Mouse (Mus musculus) layer of hippocampus, adult 9-11 months (tissue): Measurements from ENCODE around the gene Nras.

Experiments
- DNase-seq: peaks from one replicate; pipeline ENCODE4 v3.0.0; 2022

Nras gene

DNA sequence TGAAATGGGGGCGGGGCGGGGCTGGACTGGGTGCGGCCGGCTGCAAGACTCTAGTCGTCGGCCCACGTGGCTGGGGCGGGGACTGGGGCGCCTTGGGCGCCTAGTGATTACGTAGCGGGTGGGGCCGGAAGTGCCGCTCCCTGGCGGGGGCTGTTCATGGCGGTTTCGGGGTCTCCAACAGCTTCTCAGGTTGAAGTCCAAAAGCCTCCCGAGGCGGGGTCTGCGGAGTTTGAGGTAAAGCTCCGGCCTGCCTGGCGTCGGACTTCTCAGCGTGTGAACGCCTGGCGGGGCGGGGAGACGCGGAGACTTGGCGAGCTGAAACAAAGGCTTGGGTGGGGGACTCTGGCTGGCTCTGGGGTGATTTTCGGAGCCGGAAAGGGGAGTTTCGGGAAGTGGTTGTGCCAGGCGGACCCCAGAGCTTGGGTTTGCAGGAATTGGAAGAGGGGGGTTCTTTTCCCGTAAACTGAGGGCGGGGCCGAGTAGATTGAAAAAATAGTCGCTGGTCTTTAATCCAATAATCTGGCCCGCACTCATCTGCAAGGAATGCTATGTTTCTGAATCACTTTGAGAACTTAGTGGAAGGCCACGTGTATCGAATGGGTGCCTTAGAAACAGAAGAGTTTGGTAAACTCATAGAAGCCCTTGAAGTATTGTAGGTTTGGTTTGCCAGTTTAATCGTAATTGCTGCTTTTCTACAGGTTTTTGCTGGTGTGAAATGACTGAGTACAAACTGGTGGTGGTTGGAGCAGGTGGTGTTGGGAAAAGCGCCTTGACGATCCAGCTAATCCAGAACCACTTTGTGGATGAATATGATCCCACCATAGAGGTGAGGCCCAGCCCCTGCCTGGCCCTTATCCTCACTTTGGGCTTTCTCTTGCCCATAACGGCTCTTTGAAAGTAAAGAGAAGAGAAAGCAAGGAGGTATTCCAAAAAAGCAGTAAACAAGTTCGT lies at the start of gene Nras:
TSS of gene Nras (plus strand) at position 79 of the 951 bp plus-strand sequence.
- DNase-seq, result peak; percentile 90

DNA sequence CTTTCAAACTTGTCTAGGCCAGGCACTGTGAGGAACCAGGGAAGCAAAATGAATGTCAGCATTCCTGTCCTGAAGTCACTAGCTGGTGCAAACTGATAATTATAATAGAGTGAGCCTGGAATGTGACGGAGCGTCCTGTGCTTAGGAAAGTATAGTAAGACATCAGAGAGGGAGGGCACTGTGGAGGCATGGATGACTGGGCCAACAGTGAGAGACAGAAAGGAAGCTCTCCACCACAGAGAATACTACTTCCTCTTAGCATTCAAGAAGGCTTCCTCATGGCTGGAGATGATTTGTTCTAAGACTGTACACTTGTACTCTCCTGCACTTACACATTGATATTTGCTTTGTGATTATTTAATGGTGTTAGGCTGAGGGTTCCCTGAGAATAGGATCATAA lies 40.7 kb upstream of the Nras start:
- DNase-seq, result no peak

DNA sequence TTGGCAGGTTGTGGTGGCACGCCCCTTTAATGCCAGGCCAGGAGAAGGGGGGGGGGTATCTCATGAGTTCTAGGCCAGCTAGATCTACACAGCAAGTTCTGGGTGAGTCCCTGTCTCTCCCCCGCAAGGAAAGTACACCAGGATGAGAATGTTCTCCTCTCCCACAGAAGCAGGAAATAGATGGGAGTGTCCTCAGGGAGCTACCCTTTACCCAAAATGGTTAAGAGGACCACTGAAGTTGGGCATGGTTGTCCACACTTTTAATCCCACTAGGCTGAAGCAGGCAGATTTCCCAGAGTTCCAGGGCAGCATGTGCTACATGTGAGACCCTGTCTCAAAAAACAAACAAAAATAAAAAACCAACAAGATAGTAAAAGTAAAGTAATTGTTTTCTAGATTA lies 38.6 kb upstream of the Nras start:
- no peak for DNase-seq

DNA sequence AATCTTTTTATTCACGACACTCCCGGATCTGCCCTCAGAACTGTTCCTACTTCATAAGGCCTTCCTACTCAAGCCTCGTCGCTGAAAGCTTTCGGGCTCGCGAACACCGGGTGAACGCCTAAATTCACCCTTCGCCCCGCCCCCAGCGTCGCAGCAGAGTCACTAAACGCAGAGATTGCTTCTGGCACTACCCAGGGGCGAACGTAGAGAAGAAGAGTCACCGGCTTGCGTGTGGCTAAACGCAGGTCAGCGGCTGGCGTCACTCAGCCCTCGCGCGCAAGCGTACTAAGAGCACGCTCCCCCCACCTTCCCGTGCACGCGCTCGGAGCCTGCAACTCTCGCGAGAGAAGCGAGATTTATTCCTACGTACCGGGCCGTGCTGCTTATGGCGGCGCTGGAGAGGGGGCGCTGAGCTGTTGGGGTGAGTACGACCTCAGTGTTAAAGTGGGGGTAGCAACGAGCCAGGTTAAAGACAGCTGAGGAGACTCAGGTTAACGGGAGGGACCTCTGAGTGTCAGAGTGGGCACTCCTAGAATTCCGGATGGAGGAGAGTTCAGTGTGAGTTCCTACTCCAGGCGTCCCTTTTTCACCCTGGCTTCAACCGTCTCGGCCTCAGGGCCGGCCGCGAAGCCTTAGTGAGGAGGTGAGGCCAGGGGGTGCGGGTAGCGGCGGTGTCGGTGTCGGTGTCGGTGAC lies 37.7 kb upstream of the Nras start, which contains the start of gene Csde1:
TSS of gene Csde1 (plus strand) at position 178 of the 694 bp plus-strand sequence.
- DNase-seq, result peak; percentile 98

DNA sequence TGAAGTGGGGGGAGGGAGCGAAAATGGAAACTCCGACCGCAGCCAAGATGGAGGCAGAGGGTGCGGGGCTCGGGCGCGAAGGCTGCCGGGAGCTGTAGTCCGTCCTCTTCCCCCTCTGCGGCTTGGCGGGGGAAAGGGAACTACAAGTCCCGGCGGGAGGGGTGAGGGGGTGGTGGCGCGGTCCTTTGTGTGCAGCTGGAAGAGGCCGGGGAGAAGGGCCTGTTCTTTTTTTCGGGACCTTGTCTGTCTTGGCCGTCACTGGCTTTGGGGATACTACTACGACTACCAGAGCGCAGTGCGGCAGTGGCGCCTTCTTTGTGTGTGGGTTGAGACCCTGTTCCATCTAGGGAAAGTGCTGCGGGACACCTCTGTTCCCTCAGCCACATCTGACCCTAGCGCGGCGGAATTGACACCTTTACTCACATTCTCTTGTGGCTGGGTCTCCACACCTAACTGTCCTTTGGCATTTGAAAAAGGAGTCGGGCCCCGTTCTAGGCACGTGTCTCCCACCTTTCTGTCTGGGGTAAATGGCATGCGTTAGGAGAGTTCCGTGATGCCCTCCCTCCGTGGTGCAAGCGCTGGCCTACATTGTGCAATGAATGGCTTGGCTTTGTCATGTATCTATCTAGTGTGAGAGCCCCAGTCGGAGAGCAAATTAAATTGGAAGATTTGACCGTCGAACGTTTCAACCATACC lies 37.0 kb upstream of the Nras start:
- peak; percentile 92 for DNase-seq

DNA sequence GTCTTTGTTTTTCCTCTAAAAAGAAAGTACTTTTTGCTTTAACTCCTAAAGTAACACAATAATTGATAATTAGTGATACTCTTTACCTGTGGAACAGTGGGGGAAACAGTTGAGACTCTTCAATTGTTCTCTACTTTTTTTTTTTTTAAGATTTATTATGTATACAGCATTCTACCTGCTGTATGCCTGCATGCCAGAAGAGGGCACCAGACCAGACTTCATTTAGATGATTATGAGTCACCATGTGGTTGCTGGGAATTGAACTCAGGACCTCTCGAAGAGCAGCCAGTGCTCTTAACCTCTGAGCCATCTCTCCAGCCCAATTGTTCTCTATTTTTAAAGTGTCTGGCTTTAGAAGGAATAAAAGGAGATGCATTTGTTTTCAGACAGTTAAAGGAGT lies 31.9 kb upstream of the Nras start:
- DNase-seq, result no peak

DNA sequence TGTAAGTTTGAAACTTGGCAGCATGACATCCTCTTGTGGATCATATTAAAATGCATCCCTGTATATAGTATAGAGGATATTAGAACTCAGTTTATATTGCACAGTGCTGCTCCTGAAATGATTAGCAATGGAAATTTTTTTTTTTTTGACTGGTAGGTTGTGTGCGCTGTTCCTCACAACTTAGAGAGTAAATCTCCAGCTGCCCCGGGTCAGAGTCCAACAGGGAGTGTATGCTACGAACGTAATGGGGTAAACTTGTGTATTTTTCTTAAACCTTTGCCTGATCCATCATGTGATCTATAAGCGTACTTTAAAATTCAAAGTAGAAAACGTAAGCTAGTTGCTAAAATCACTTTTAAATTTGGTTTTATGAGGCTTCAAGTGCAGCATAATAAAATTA lies 17.8 kb upstream of the Nras start:
- DNase-seq, result no peak

DNA sequence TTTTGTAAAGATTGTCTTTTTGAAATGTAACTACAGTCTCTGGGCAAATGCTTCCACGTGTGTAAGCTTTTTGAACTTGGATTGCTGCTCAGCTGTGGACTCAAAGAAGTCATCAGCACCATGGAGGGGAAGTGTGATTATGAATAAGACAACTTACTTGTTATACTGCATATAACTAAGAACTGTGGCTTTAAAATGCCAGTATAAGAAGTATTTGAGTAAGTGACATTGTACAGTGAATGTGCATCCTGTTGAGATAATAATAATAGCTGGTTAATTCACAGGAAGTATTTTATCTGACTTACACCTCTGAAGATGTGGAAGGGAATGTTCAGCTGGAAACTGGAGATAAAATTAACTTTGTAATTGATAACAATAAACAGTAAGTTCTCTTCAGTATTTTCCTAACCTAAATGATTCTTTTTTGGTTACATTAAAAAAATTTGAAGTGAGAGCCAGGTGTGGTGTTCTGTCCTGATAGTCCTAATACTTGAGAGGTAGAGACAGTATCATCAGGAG lies 17.2 kb upstream of the Nras start:
- no peak for DNase-seq

DNA sequence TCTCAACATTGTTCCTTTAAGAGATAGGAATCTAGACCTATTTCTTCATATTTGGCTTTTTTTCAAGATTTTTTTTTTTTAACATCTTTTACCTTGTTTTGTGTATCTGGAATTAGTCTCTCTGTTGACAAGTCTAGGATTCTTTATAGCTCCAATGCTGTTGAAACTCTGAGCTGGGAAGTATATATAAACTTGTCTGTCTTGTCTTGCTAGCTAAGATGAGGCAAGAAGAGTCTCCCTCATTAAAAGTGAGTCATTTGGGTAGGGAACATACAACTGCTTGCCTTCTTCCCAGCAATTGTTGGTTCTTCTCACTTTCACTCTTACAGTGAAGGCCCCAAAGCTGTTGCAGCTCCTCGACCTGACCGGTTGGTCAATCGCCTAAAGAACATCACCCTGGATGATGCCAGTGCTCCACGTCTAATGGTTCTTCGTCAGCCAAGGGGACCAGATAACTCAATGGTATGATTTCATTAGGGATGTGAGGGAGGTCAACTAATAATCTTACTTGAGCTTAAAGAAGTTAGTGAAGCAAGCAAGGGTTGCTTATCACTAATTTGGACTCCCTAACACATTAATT lies 2.0 kb upstream of the Nras start:
- no peak for DNase-seq

DNA sequence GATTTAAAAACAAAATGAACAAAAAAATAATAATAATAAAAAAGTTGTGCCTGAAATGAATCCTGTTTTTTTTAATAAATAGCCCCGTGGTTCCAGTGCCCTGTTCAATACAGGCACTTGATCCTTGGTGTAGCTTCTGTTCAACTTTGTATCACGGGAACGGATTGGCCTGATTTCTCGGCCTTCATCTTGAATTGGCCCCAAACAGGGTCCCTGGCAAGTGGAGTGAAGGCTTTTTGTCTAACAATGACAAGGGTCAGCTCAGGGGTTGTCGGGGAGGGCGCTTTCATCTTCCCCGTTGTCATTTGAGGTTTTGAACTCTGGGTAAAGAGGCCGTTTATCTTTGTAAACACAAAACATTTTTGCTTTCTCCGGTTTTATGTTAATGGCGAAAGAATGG lies 333 bp upstream of the Nras start:
- DNase-seq, result no peak

DNA sequence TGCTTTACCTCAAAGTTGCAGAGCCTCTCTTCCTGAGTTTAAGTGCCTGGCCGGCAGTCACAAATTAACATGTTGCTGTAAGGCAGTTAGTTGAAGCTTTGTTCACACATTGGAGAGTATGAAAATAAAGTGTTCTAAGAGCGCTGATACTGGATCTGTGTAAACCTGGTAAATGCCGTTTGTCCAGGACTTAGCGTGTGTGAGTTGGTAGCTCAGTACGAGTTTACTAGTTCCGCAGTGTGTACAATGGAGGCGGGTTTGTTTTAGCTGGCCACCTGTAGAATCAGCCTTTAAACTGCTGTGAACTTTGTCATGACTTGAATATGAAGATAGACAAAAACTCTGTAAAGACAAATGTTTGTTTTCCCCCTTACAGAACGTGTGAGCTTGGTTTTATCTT lies 8.8 kb downstream of the Nras start:
- DNase-seq, result no peak

DNA sequence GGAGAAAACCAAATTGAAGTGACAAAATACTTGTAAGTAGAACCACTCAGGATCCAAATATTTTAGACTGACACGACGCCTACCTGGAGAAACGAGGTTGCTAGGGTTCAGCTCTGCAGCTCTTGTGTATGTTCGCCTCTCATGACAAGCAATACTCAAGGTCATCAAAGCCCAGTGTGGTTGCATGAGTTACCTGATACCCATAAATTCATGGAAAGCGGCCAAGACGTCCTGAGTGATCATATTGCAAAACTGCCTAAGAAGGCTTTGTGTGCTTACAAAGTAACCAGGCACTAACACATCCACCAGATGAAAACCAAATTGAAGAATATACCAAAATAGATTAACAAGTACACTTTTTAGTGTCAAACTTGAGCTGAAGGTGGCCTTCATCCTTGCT lies 10.9 kb downstream of the Nras start:
- no peak for DNase-seq

DNA sequence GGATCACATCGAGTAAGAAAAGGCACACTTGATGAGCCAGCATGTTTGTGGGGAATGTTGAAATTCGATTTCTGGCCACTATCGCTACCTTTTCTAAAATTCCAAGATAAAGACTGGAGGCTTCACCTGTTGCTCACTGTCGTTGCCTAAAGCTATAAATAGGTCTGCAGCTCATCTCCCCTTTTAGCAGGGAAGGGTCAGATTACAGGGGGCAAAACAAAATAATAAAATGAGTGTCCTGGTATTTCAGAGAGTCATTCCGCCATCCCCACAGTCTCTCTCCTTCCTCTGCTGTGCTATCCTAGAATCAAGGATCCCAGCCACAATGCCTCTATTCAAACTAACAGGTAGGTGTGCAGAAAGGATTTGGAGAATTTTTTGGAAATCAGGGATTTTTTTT lies 15.7 kb downstream of the Nras start, which contains the start of gene Ampd1:
TSS of gene Ampd1 (plus strand) at position 244 of the 400 bp plus-strand sequence.
- DNase-seq, result no peak

DNA sequence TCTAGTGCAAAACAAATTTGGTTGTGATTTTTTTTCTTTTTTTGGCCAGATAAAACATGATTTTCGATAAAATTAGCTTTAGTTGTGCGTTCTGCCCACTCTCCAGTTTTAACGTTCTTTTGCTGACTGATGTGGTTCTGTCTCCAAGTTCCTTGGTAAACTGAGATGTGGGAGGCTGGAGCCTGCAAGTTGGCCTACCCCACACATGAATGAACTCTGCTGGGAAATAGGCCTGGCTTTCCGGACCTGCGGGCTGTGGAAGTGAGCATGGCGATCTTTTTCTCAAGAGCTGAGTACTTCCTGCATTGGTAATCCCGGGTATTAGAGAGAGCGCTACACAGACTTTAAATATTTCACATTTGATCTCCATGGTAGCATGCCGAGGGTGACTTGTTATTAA lies 17.8 kb downstream of the Nras start:
- DNase-seq, result no peak

DNA sequence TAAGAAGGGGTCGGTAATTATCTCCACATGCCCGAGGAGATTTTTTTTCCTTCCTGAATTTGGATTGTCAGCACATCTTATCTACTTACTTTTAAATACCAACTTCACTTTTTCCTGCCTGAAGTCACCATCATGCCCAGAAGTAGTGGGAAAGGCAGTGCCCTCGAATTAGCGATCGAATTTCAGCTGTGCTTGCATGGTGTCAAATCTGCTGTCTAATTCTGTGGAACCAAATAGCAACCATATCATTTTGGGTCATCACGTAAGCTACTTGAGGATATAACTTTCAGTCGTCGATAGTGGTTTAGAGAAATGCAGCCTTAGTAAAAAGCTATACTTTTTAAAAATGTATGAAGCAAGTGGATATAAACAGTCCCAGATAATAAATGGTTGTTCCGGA lies 18.4 kb downstream of the Nras start:
- no peak for DNase-seq

DNA sequence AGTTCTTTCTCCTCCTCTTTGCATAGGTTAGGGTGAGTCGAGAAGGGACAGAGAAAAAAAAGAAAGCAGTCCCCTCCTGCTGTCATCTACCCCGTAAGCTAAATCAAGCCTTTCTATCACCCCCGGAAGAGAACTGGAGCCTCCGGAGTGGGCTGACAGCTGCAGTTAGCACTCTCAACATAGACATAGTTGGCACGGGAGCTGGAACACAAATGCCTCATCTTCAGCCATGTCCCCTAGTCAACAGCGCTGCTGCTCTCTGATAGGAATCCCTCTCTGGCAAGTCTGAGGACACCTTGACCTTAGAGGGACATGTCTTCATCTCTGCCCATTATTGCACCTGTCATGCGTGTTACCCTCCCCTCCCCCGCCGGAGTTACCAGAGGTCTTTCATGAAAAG lies 21.2 kb downstream of the Nras start:
- DNase-seq, result no peak

DNA sequence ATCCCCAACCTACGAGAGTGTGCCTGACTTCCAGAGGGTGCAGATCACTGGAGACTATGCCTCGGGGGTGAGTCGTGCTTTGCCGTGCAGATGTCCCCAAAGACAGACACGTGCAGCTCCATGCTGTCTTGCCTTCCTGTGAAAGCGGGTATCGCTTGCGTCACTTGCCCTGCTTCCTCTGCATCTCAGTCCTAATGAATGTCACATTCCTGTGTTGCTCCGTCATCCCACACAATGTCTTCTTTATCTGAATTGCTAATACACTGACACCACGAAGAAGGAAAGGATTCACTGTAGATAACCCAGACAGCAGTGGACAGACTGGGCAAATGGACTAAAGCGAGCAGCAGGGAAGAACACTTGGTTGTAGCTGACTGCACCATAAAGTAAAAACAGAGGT lies 23.0 kb downstream of the Nras start:
- DNase-seq, result no peak

DNA sequence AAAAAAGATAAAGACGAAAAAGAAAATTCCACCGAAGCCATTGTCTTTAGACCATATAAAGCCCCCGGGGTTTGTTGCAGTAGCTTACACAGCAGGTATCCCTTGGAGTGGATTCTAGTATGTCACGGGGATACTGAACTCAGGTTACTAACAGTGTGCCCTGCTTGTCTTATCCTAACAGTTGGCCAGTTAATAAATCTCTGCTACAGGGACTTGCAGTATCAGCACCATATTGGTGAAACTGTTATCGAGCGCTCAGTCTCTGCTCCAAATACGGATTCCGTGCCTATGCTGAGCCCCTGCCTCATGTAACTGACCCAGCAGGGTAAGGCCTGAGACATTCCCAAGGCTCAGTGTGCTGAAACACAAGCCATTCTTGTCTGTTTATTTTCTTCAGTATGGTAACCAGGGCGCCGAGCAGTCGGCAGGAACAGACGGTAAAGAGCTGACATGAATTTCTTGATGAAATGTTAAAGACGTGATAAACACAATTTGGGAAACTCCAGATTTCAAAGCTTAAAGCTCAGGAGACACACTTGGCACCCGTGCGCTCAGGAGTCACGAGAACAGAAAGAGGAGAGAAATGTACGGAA lies 23.9 kb downstream of the Nras start:
- peak; percentile 14 for DNase-seq

DNA sequence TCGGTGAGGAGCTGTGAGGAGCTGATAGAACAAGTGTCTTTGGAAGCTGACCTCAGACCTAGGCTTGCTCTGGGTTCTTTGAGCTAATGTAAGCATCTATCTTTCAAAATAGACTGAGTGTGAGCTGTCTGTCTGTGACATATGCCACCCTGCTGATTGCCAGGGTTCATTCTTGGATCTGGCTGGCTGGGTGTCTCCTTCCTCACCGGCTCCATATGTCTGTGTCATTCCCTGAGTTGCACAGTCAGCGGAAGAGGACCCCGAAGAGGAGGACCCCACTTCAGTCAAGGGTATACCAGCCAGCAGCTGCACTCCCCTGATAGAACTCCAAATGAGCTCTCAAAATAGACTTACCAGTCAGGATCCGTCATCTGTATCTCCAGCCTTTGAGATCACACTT lies 24.7 kb downstream of the Nras start:
- DNase-seq, result no peak

DNA sequence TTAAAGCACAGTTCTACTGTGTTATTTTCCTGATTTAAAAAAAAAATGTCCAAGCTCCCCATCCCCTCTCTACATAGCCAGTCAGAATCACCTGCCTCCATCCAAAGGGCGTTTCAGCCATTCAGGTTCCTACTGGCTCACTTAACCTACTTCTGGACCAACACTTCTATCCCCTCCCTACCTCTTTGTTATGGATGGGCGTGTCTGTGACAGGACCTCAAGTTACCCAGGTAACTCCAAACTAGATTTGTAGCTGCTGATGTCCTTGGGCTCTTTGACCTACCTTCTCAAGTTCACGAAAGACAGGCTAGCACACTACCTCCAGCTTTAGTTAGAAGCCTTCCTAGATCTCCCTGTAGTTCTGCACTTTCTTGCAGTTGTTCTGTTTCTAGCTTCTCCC lies 27.9 kb downstream of the Nras start:
- DNase-seq, result no peak

DNA sequence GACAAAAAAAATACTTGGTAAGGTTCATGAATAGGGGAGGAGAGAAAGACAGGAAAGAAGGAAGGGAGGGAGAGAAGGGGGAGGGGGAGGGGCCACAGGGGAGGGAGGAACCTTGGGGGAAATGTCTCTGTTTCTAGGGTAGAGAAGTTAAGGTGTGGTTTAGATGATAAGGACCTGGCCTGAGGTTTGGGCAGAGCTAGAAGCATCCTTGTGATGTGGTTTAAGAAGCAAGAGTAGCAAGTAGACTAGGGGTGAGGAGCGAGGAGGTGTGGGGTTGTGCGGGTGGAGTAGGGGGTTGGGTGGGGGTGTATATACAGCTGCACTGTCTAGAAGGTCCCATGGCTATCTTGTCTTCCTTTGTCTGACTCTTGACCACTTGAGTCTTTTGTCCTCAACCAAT lies 33.7 kb downstream of the Nras start:
- DNase-seq, result no peak

DNA sequence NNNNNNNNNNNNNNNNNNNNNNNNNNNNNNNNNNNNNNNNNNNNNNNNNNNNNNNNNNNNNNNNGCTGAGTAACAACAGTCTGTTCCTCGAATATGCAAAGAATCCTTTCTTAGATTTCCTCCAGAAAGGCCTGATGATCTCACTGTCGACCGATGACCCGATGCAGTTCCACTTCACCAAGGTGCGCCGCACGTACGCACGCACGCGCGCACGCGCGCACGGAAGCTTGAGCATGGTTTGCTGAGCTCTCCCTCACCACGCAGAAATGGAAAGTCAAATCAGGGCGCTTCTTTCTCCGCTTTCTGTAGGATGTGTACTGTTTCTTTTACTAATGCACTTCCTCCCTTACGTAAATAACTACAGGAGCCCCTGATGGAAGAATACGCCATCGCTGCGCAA lies 40.6 kb downstream of the Nras start:
- DNase-seq, result no peak

DNA sequence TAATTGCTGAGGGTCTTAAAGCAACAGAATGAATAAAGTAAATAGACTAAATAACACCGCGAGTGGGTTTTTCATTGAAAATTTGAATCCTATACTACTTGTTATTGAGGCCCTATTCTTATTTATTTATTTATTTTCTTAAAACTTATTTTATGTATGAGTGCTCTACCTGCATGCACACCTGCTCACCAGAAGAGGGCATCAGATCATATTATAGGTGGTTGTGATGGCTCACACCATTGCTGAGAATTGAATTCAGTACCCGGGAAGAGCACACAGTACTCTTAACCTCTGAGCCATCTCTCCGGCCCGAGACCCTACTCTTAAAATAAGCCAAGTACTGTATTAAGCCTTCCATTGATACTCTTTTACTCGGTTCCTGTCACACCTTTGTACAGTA lies 41.6 kb downstream of the Nras start:
- DNase-seq, result no peak
